Mouse (Mus musculus): ENCODE results near the gene Slc38a5.

GRCm38 (mm10) chrX:8236704-8237103, 34.2 kb upstream of the Slc38a5 start:
- TF ChIP-seq CTCF (IDR thresholded peaks at IDR 0.05) (no peak), EP300 (IDR thresholded peaks at IDR 0.05; ENCODE audit: insufficient read depth, low read depth, low read length) (no peak), POLR2A (IDR thresholded peaks at IDR 0.05; ENCODE audit: insufficient read depth, low read depth, low read length) (no peak)

All from heart, adult 2 months (tissue).